Mouse (Mus musculus): ENCODE data around the gene Sec1.

The Sec1 gene

DNA sequence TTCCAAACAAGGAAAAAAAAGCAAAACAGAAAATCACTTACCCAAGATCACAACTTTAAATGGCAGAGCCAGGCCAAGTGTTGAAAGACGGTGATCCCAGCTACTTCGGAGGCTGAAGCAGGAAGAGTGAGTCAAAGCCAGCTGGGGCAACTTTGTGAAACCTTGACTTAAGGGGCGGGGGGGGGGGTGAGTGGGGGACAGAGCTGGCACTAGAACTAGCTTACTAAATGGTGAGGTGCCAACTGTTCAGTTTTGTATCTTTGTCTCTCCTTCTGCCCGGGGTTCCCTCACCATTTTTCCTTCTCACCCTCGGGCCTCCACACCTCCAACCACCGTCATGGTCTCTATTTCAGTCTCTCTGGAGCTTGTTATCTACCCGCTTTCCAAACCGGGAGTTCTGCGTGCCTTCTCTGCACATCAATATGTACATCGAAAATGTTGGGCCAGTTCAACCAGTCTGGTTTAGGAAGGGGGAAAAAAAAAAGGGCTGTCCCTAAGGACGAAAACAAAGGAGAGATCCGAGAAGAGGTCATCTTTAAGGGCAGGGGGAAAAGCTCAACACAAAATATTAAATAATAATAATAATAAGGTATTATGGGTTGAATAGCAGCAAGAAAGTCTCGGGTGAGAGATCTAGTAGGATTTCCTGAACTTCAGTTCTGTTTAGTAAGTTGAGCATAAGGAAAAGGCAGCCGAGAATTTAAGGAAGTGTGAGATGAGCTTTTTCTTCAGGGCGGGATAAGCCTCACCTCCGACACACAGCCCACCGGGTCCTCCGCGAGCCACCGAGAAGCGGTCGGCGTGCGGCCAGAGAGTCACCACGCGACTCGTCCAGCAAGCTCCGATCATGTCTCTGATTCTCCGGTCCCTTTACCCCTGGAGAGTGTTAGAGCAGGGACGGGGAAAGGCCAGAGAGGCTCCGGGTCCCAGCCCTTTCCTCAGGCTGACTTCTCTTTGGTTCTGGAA is 23.0 kb upstream of the Sec1 start:
- DNase-seq: no peak

DNA sequence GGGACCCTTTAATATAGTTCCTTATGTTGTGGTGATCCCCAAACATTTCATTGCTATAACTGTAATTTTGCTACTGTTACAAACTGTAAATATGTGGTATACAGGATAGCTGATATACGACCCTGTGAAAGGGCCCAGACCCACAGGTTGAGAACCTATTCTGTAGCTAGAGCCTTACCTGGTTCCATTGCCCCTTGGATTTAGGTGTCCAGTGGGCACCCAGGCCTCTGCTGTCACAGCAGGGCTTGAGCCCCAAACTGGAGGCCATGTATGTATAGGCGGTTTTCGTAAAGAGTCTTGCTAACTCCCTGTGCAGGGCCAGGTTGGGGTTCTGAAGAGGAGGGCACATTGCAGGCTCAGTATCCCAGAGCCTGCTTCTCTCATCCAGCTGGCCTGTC is 22.3 kb upstream of the Sec1 start:
- DNase-seq: no peak

DNA sequence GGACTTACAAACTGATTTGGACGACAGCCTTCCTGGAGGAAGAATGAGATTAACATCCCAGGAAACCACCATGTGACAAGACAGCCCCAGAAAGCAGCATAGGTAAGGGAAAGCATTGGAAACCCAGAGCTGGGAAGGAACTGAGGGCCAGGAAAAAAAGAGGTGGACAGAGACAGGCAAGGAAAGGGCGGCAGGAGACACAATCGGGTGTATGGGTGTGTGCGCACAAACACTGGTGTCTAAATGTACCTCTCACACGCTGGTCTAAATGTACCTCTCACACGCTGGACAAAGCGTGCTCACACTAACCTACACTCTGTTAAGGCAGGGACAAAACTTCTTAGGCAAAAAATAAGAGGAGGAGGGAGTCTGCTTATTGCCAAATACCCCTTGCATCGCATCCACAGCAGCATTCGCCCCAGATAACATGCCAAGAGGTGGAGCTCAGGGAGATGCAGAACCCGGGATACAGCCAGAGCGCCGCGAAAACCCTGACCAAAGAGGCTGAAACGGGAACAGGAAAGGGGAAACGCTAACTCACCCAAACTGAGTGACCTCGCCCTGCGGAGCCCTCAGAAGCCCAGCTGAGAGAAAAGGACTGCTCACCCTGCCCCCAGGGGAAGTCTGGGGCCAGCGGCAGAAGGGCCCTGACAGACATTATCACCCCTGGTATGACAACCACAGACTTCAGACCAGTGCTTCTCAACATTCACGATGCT is 21.7 kb upstream of the Sec1 start:
- DNase-seq: no peak

DNA sequence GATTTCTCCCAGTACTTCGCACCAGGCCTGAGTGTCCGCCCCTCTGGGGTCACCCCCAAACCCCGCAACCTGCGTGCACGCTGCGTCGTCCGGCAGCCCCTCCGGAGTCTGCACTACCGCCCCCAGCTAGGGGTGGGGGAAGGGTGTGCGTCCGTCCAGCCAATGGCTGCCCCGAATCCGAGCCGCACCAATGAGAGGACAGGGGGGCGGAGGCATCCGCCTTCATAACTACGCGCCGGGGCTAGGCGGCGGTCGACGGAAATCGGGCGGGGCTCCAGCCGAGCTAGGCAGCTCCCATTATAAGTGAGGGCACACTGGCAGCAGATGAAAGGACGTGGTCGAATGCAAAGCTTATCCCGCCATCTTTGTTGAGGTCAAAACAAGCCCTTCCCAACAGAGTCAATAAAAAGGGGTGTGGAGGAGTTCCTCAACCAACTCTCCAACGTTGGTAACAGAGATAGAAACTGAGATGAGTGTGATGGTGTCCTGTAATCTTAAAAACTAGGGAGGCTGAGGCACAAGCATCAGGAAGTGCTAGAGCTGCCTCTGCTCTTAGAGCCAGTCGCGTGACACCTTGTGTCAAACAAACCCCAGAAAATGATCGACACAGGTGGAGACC is 21.0 kb upstream of the Sec1 start, which contains the start of gene Rpl18:
Gene Rpl18, plus strand, starts transcription at position 368 of the 619 bp plus-strand sequence.
- peak; percentile 99 for DNase-seq

DNA sequence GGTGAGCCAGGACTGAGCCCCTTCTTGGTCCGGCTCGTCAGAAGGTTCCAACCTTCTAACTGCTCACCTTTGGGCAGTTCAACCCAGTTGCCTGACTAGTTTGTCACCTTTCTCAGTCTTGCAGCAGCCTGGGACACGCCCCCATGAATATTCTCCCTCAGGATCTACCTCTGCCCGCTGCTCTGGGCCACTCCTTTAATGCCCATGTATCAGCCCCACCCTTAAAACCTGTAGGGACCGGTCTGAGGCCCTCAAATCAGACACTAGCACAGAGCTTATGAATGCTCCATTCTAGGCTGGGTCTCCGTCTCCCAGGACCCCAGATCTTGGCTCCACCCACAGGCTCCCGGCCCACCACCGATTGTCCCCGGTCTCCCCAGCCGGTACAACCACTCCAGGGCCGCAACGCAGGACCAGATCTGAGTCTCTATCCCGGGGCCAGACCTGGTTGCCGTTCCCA is 20.5 kb upstream of the Sec1 start:
- DNase-seq: no peak

DNA sequence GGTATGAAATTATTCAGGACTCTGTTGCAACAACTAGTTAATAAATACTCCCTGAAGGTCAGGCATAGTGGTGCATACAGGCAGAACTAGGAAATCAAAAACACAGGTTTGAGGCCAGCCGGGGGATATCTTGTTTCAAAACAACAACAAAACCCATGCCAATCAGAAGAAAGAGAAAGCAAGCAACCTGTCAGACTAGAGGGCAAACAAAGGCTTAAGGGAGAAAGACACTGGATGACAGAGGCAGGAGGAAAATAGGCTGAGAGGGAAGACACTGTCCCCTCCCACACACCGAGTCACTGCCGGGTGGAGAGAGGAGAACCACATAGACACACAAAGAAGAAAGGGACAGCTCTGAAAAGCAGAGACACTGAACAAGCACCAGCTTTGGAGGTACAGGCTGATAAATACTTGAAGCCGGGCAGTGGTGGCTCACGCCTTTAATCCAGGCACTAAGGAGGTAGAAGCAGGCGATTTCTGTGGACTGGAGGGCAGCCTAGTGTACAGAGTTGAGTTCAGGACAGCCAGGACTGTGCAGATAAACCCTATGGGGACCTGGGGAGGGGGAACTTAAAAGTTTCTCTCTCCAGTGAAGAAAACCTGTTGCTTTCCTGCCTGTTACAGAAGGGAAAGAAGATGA is 19.8 kb upstream of the Sec1 start:
- DNase-seq: no peak

DNA sequence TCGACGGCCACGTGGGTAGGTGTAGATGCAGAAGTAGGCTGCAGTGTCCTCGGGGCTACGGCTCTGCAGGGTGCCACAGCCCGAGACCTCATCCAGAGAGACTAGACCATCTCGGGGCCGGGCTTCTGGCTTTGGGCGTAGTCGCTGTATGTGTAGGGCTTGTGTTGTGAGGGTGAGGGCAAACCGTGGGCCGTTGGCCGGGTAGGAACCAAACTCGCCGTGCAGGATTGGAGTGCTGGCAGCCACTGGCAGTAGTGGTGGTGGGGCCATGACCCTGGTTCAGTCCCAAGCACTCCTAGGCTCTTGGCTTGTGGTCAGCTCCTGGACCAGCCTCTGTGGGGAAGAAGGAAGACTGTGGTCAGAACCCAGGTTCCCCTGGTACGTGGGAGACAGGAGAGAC is 19.2 kb upstream of the Sec1 start:
- no peak for DNase-seq

DNA sequence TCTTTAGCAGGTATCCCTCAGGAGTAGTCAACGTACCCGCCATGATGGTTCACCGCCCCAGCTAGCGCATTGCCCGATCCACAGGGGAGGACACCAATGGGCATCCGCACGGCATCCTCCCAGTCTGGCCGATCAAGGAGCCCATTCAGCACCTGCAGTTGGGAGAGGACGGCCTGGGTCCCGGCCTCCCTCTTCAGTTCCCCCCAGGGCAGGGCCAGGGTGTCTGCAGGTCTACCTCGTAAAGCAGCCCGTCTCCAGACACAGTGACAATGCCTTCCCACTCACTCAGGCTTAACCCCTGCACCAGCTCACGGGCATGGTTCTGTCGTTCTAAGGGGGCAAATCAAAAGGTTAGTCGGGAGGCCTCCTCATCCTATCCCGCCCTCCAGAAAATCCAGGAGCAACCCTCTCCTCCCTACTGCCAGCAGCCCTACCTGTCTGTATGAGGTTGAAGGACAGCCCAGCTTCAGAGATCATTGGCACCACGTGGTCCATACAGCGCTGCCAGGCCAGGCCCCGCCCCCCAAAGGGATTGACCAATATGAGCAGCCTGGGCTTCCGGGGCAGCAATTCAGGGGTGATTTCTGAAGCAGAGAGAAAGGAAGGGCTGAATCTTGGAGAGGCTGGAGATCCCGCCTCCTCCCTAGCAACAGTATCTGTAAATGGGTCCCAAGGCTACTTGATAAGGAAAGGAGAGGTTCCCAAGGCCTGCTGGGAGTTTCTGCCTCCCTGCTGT is 18.0 kb upstream of the Sec1 start:
- no peak for DNase-seq

DNA sequence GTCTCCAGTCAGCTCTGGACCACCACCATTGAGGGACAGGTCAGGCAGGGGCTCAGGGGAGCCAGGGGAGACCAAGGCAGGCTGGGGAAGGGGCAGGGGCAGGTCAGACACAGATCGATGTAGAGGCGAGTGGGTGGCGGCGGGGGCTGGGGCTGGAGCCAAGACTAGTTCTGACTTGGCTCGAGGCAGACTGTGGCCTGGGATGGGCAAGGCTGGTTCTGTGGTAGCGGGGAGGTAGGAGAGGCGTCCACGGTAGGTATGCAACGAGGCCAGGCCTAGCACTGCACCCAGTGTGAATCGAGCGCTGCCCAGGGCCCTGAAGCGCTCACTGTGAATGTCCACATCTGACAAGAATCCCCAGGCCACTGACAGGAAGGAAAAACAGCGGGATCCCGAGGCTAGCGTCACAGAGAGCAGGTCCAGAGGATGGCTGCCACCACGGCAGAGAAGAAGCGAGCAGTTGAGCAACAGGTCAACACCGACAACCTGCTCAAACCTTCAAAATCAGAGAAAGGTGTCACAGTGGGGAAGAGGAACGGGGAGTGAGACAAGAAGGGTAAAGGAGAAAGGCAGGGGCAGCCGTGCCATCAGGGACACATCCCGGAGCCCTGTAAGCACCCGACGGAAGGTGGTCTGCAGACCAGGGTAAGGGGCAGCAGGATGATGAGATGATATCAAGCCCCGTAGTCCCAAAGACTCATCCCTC is 17.3 kb upstream of the Sec1 start:
- no peak for DNase-seq

DNA sequence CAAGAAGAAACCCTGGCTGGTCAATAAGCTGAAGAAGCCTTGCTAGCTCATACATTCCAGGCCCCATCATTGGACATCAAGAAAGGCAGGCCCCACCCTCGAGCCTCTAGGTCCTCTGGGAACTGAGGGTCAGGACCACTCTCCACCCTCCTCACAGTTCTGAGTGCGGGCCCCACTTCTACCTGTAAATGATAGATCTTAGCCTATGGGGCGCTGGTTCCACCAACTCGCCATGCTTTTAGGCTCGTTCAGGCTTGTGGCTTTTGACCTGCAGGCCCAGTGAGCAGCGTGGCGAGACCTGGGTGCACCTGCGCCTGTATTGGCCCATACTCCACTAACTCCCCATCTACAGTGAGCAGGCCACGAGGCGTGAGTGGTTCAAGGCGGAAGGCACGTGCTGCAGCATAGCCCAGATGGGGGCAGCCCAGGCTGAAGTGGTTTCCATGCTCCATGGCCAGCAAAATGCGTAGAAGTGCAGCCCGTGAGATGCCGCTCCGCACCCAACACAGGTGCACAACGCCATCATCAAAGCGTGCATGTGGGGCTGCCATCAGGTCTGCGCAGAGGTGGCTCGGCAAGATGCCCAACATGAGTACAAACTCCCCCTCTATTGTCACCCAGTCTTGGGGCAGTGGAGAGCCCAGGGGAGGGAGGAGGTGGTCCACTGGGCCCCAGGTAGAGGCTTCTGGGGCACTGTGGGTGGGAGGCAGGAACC is 16.4 kb upstream of the Sec1 start:
- DNase-seq: no peak

DNA sequence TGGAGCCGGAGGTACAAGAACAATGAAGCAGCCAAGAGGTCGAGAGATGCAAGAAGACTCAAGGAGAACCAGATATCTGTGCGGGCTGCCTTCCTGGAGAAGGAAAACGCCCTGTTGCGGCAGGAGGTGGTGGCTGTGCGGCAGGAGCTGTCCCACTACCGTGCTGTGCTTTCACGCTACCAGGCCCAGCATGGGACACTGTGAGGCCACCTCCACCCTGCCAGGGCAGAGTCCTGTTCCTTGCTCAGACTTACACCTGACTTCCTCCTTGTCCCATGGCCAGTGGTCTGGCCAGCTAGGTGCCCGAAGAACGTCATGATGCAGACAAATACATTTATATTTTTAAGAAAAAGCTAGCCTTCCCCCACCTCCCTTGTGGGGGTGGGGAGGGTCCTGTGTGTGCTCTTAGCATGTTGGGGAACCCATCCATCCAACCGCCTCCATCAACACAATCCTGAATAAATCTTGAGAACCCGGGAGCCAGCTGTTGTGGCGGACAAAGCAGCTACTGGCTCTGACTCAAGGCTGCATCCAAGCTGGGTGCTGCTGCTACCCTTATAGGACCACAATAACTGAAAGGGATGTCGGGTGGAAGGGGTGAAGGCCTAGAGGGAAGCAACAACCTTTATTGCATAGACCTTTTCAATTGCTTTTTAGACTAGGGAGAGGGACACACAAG is 15.6 kb upstream of the Sec1 start:
- DNase-seq: no peak

DNA sequence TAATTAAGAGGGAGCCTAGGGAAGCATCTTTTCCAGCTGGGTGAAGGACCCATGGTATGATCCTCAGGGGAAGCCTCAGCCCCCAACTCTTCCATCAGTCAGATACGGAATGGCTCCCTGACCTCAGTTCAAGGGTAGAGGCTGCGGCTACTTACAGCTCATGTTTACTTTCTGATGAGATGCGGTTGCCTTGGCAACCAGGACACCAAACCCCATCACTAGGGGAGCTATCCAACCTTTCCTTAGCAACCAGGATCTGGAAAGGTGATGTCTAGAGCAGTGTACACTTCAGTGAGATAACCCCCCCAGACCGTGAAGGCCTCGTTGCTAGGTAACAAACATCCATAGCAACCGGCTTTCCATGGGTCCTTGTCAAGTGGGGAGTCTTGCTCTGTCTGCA is 14.8 kb upstream of the Sec1 start:
- peak; percentile 53 for DNase-seq

DNA sequence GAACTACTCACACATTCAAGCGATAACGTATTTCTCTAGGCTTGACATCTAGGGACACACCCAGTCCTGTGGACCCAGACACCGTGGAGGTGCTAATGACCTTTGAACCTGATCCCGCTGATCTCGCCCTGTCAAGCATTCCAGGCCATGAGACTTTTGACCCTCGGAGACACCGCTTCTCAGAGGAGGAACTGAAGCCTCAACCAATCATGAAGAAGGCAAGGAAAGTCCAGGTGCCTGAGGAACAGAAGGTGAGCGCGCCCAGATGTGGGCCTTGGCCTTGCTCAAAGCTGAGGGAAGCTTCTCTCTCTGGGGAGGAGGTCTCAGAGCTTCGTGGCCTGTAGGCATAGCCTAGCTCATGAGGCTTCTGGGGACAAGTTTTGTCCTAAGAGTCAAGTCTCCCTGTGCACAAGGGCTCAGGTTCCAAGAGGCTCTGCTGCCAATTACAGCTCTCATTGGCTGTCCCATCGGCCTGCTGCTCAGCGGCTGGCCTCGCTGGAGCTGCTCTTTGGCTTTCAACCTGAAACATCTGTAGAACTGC is 14.1 kb upstream of the Sec1 start:
- DNase-seq: no peak

DNA sequence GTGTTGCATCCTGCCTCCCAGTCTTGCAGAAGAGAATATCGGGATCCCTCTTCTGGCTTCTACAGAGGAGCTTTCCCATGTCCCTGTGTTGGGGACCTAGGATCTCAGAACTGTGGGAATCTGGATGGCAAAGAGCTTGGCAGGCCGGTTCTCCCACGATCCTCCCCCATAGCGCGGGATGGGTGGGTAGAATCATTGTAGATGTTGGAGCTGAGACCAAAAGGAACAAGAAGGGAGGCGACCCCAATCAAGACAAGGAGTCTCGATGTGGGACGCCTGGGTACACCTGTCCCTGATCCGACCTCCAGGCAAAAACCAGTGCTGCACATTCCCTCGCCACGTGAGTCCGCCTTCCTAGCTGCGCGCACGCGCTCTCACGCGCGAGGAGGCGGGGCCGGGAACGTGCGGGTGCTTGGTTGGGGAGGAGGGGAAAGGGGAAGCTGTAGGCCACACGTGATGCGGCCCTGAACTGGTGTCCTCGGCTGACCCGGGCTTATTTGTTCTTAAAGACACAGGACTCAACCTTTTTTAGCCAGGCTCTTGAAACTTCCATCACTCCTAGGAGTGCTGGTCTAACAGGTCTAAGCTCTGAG is 13.3 kb upstream of the Sec1 start:
- peak; percentile 92 for DNase-seq

DNA sequence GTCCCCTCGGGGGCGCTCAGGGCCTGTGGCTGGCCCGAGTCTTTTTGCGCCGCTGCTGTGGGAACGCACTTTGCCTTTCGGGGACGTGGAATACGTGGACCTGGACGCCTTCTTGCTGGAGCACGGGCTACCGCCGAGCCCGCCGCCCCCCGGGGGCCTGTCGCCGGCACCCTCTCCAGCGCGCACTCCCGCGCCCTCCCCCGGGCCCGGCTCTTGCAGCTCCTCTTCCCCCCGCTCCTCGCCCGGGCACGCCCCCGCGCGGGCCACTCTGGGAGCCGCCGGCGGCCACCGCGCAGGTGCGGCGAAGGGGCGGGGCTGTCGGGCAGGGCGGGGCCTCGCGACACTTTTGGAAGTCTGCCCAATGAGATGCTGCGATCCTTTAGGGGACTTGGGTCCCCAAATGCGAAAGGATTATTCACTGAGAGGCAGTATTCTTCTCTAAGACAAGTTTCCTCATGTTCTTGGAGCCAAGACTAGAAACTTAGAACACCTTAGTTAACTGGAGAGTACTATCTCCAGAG is 12.6 kb upstream of the Sec1 start:
- peak; percentile 88 for DNase-seq

DNA sequence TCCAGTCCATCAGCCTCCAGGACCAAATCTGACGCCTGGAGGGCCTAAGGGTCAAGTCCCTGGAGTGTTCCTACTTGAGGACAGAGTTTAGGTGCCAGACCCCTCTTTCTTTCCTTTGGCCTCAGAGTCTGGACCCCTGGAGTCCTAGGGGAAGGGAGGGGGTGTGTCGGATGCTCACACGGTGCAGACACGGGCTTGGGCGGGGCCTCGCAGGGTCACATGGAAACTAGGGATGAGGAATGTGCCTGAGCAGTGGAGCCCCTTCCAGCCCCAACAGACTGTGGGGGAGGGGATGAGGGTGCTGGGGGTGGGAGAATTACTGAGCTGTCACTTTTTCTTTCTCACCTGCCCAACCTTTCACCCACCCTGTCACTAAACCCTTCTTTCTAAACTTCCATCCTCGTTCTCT is 11.7 kb upstream of the Sec1 start:
- DNase-seq: peak; percentile 81

DNA sequence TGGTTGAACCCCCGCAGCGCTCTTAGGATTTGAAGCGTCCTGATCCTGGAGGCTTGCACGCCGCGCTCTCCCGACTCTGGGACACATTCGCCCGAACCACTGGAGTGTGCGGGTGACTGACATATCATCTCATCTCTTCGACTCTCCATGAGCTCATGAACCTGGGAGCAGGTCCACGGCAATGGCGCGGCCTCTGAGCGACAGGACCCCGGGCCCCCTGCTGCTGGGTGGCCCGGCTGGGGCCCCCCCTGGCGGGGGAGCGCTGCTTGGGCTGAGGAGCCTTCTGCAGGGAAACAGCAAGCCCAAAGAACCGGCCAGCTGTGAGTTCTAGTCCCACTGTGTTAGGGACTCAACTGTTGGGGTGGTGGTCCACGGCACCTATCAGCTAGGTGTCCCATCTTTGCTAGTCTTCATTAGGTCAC is 11.3 kb upstream of the Sec1 start:
- no peak for DNase-seq

DNA sequence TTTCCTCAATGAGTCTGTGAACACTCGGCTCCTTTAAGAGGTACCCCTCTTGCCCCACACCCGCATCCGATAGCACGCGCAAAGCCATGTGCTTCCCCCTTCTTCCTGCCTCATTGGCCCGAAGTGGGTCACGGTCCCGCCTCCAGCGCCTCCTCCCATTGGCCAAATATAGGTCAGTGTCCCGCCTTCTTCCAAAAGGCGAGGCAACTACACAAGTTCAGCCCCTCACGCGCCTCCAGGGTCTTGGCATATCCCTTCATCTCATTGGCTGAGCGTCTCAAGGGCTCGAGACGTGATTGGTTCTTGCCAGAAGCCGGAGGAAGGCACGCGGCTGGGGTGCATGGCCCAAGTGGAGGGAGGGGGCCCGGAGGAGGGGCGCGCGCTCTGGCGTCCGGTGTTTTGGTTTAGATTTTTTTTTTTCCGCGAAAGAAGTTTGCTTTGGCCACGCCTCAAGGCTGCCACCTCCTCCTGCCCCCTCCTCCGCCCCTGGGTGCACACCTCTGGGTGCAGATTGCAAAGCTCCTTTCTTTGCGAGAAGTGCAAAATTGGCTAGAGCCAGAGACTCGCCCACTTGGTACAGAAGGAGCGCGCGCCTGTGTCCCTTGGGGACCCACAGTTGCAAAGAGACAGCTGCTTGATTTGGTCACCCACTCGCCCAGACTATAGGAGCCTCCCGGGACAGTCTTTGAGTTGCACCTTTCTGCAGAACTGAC is 10.7 kb upstream of the Sec1 start, which contains the start of gene Dbp:
Gene Dbp, plus strand, starts transcription at position 359 of the 713 bp plus-strand sequence.
- DNase-seq: peak; percentile 99

Data from right cerebral cortex, postnatal 25 days (tissue).